Mouse (Mus musculus): ENCODE measurements around the gene Fhl5. TPM values are rescaled to one million over a fixed set of nuclear protein-coding genes. Genes with fewer than 3 reads are reported as not detected.

Gene Fhl5
- polyA plus RNA-seq, 1 experiment from 2014 or later = not detected

DNA sequence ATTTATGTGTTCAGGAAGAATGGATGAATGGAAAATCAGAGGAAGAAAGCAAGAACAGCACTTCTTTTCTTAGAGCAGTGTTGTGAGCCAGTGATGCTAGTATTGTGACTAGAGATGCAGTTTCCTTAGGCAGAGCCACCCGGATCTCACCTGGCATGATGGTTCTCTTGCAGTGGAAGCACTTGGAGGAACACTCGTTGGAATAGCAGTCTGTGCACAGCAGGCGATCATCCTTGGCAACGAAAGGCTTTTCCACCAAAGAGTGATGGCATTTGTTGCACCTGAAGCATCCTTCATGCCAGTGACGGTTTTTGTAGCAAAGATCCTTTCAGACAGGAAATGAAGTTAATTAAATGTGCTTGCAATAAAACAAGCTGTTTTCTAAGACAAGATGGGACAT, 29.2 kb downstream of the Fhl5 start:
- no peak overlapping the region for H3K27ac ChIP-seq (replicated peaks)
- H3K4me1 ChIP-seq = no peaks in the 10 kb centered on the region
- WGBS = 60% methylated on average over 5 of the region's 5 CpGs
- no peak overlapping the region for H3K4me3 ChIP-seq
- H3K9me3 ChIP-seq (replicated peaks) = no peaks in the 10 kb centered on the region
- no peaks in the 10 kb centered on the region for H3K27me3 ChIP-seq (ENCODE audit: low read depth, poor library complexity, severe bottlenecking)
- DNase-seq (ENCODE audit: low spot score) = no peak
- no peaks in the 10 kb centered on the region for H3K36me3 ChIP-seq

DNA sequence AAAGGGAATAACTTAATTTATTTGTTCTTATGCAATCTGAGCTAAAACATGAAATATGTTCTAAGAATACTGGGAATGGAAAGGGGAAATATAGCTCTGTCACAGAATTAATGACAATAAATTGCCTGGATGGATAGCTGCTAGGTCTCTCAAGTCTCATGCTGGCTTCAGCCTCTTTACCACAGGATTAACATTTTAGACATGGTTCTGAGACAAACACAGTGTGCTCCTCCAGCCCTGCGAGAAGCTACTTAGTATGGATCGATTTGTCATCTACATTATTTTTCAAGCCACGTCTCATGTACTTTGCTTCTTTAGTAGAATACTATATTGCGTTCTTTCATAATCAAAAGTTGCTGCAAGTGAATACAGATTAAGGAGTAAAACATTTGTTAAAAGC, 36.5 kb downstream of the Fhl5 start:
- H3K27ac ChIP-seq (replicated peaks) = no peak overlapping the region
- no peaks in the 10 kb centered on the region for H3K4me1 ChIP-seq
- no peak overlapping the region for H3K4me3 ChIP-seq
- DNase-seq (ENCODE audit: low spot score) = no peak
- no peaks in the 10 kb centered on the region for H3K27me3 ChIP-seq (ENCODE audit: low read depth, poor library complexity, severe bottlenecking)
- H3K9me3 ChIP-seq (replicated peaks) = no peaks in the 10 kb centered on the region
- WGBS = 74% methylated on average over 4 of the region's 4 CpGs
- no peaks in the 10 kb centered on the region for H3K36me3 ChIP-seq

DNA sequence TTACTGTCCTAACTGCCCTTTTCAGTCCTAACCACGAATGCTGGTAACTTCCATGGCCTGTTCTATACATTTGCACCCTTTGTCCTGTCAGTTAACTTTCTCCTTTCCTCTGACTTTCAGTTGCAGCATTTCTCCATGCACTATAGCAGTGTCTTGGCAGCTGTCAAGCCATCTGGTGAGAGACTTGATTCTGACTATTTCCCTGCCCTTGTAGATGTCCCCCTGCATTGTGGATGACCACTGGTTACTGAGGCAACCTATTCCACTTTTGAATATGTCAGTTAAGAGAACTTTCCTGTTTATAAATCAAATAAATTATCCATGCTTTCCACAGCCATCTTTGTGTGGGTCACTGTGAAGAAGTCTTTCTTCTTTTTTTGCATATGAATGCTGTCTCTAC, 45.4 kb downstream of the Fhl5 start:
- H3K27ac ChIP-seq (replicated peaks) = 0 out of 2 replicates have a peak overlapping the region, but pooled peaks have one; percentile 23
- no peaks in the 10 kb centered on the region for H3K27me3 ChIP-seq (ENCODE audit: low read depth, poor library complexity, severe bottlenecking)
- H3K4me3 ChIP-seq = no peak overlapping the region
- H3K4me1 ChIP-seq = peaks cover 7% of the 10 kb centered on the region; the same call in 1 of the 2 replicates
- H3K36me3 ChIP-seq = no peaks in the 10 kb centered on the region
- DNase-seq (ENCODE audit: low spot score) = no peak
- WGBS = 65% methylated on average over 1 of the region's 1 CpGs
- no peaks in the 10 kb centered on the region for H3K9me3 ChIP-seq (replicated peaks)

DNA sequence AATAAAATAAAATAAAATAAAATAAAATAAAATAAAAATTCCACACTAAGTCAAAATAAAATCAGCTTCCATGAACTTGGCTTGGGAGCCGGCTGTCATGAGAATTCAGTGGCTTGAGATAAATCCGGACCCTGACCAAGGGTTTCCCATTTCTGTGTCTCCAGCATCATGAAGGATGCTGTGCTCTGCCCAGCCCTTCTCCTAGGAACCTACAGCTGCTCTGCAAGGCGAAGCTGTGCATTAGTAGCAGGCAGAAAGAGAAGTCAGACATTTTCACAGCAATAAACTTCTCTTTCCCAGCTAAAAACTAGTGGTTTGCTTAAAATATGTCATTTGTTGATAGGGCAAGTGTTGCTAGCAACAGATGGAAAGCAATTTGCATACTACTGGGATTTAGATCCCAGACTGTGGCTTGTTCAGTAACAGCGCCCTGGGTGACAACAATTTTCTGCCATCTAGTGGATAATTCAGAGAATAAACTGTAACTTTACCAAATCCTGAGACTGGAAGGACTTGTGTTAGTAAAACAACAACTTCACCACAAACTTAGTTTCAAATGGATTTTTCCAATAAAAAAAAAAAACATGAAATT, 63.0 kb downstream of the Fhl5 start:
- Histone ChIP-seq H3K4me1 (no peaks in the 10 kb centered on the region), H3K27ac (replicated peaks) (no peak overlapping the region), H3K4me3 (no peak overlapping the region), H3K27me3 (ENCODE audit: low read depth, poor library complexity, severe bottlenecking) (no peaks in the 10 kb centered on the region), H3K9me3 (replicated peaks) (no peaks in the 10 kb centered on the region), H3K36me3 (no peaks in the 10 kb centered on the region)
- DNase-seq (ENCODE audit: low spot score) = no peak
- WGBS = 63% methylated on average over 4 of the region's 4 CpGs

Other genes starting within 250 kb of the Fhl5 start
- gene Ufl1, start 38.9 kb upstream of the Fhl5 start, polyA plus RNA-seq (2016; fragmentation: Nextera tagmentation; extraction: Ambion mirVana) = 38.4 and 38.9 TPM in 2 replicates